Mouse (Mus musculus) CH12.LX (cell line): ENCODE results near the gene Actb. TPM values are rescaled to one million over a fixed set of nuclear protein-coding genes. Genes with fewer than 3 reads are reported as not detected.

Experiments
- DNase-seq: peaks from one replicate; pipeline ENCODE4 v3.0.0-alpha.2; 2013; ENCODE audit errors: extremely low read depth
- H3K27ac ChIP-seq: 2 replicates; pipeline ENCODE4 v1.5.1; 2012; ENCODE audit warnings: low read depth, mild to moderate bottlenecking, control low read depth, moderate library complexity; ENCODE audit not compliant: insufficient read depth
- H3K27me3 ChIP-seq: replicated peaks from 2 replicates; pipeline ENCODE3; 2012; ENCODE audit warnings: inconsistent platforms
- H3K36me3 ChIP-seq, 2 experiments: replicated peaks in 1 of 2; 2 replicates each; pipeline versions ENCODE3 to v1.6.1; 2012; ENCODE audit warnings: inconsistent platforms in 1 of 2, low read length in 1 of 2, mild to moderate bottlenecking in 1 of 2, mixed read lengths in 1 of 2, moderate library complexity in 1 of 2; ENCODE audit not compliant: control insufficient read depth in 1 of 2, insufficient read depth in 1 of 2
- H3K4me1 ChIP-seq, 2 experiments: 2 replicates each; pipeline ENCODE4 v1.6.1; 2012; ENCODE audit warnings: inconsistent platforms in 1 of 2, moderate library complexity in 1 of 2; ENCODE audit not compliant: insufficient read depth in 2 of 2, control insufficient read depth in 1 of 2
- H3K4me2 ChIP-seq: 2 replicates; pipeline ENCODE4 v1.6.1; 2012; ENCODE audit warnings: low read depth, mild to moderate bottlenecking, control low read depth; ENCODE audit not compliant: poor library complexity, insufficient read depth, severe bottlenecking
- H3K4me3 ChIP-seq, 3 experiments: fragments of 150-350 bp in 1 of 3; sonication (generic) in 1 of 3; replicated peaks in 1 of 3; 2 replicates each; pipeline versions ENCODE3 to v1.5.1; 2011 to 2012; ENCODE audit warnings: low read depth in 2 of 3, low read length in 2 of 3, mild to moderate bottlenecking in 2 of 3, moderate library complexity in 2 of 3, control low read depth in 1 of 3, improper control_type of control experiment in 1 of 3, inconsistent platforms in 1 of 3, mixed read lengths in 1 of 3; ENCODE audit not compliant: poor library complexity in 1 of 3
- H3K79me2 ChIP-seq: replicated peaks from 2 replicates; pipeline ENCODE4 v1.6.1; 2012; ENCODE audit warnings: mild to moderate bottlenecking, moderate library complexity; ENCODE audit not compliant: control insufficient read depth, poor library complexity, insufficient read depth, severe bottlenecking; ENCODE audit errors: extremely low read depth
- H3K9ac ChIP-seq: 2 replicates; pipeline ENCODE4 v1.6.1; 2012; ENCODE audit warnings: low read depth, mild to moderate bottlenecking, control low read depth, moderate library complexity; ENCODE audit not compliant: insufficient read depth
- H3K9me3 ChIP-seq: replicated peaks from 2 replicates; pipeline ENCODE3; 2012; ENCODE audit warnings: low read length, inconsistent platforms, mixed read lengths
- CHD1 ChIP-seq: IDR thresholded peaks from 2 replicates; pipeline ENCODE4 v1.6.1; 2012; ENCODE audit warnings: low read depth, low read length, improper control_type of control experiment, inconsistent platforms
- CHD2 ChIP-seq: IDR thresholded peaks from 2 replicates; pipeline ENCODE4 v1.6.1; 2011; ENCODE audit warnings: low read length, improper control_type of control experiment
- E2F4 ChIP-seq: IDR thresholded peaks from 2 replicates; pipeline ENCODE4 v1.6.1; 2011; ENCODE audit warnings: low read depth, low read length, improper control_type of control experiment; ENCODE audit not compliant: insufficient replicate concordance
- ETS1 ChIP-seq: conservative IDR thresholded peaks from 2 replicates; pipeline ENCODE4 v1.6.1; 2012; ENCODE audit warnings: low read depth, mild to moderate bottlenecking, inconsistent platforms, low read length, improper control_type of control experiment, moderate library complexity
- GABPA ChIP-seq: IDR thresholded peaks from 2 replicates; pipeline ENCODE4 v1.6.1; 2012; ENCODE audit warnings: low read depth, low read length, improper control_type of control experiment, inconsistent platforms; ENCODE audit not compliant: insufficient replicate concordance
- HCFC1 ChIP-seq: IDR thresholded peaks from 2 replicates; pipeline ENCODE4 v1.6.1; 2012; ENCODE audit warnings: low read depth, mild to moderate bottlenecking, inconsistent platforms, low read length, improper control_type of control experiment
- JUN ChIP-seq: IDR thresholded peaks from 2 replicates; pipeline ENCODE4 v1.6.1; 2011; ENCODE audit warnings: low read depth, mild to moderate bottlenecking, low read length, improper control_type of control experiment, moderate library complexity; ENCODE audit not compliant: insufficient read depth
- JUND ChIP-seq: conservative IDR thresholded peaks from 2 replicates; pipeline ENCODE4 v1.6.1; 2011; ENCODE audit warnings: low read depth, low read length, improper control_type of control experiment
- MAFK ChIP-seq: IDR thresholded peaks from 2 replicates; pipeline ENCODE4 v1.6.1; 2011; ENCODE audit warnings: low read length, improper control_type of control experiment; ENCODE audit not compliant: insufficient replicate concordance
- MAZ ChIP-seq: IDR thresholded peaks from 2 replicates; pipeline ENCODE4 v1.6.1; 2012; ENCODE audit warnings: low read depth, mild to moderate bottlenecking, inconsistent platforms, low read length, improper control_type of control experiment, moderate library complexity
- MEF2A ChIP-seq: IDR thresholded peaks from 2 replicates; pipeline ENCODE4 v1.6.1; 2014; ENCODE audit warnings: low read depth, mild to moderate bottlenecking, inconsistent platforms, low read length, improper control_type of control experiment, borderline replicate concordance
- MYC ChIP-seq: IDR thresholded peaks from 2 replicates; pipeline ENCODE4 v1.6.1; 2011; ENCODE audit warnings: low read depth, mild to moderate bottlenecking, improper control_type of control experiment, low read length
- POLR2A ChIP-seq: IDR thresholded peaks from 2 replicates; pipeline ENCODE4 v1.6.1; 2011; ENCODE audit warnings: low read depth, mild to moderate bottlenecking, improper control_type of control experiment, low read length
- RCOR1 ChIP-seq: conservative IDR thresholded peaks from 2 replicates; pipeline ENCODE4 v1.6.1; 2012; ENCODE audit warnings: low read depth, mild to moderate bottlenecking, inconsistent platforms, low read length, improper control_type of control experiment
- SIN3A ChIP-seq: IDR thresholded peaks from 2 replicates; pipeline ENCODE4 v1.6.1; 2012; ENCODE audit warnings: low read length, improper control_type of control experiment, inconsistent platforms
- USF1 ChIP-seq: IDR thresholded peaks from 2 replicates; pipeline ENCODE4 v1.6.1; 2014; ENCODE audit warnings: low read depth, mild to moderate bottlenecking, inconsistent platforms, low read length, improper control_type of control experiment
- USF2 ChIP-seq: conservative IDR thresholded peaks from 2 replicates; pipeline ENCODE4 v1.6.1; 2011; ENCODE audit warnings: low read depth, low read length, improper control_type of control experiment
- ZC3H11A ChIP-seq: IDR thresholded peaks from 2 replicates; pipeline ENCODE4 v1.6.1; 2012; ENCODE audit warnings: low read depth, mild to moderate bottlenecking, inconsistent platforms, low read length, improper control_type of control experiment
- ZKSCAN1 ChIP-seq: IDR thresholded peaks from 2 replicates; pipeline ENCODE4 v1.6.1; 2012; ENCODE audit warnings: low read depth, inconsistent platforms, low read length, improper control_type of control experiment, borderline replicate concordance
- ZMIZ1 ChIP-seq: IDR thresholded peaks from 2 replicates; pipeline ENCODE4 v1.6.1; 2012; ENCODE audit warnings: low read depth, mild to moderate bottlenecking, inconsistent platforms, low read length, improper control_type of control experiment
- ZNF384 ChIP-seq: IDR thresholded peaks from 2 replicates; pipeline ENCODE4 v1.6.1; 2012; ENCODE audit warnings: low read depth, low read length, improper control_type of control experiment, inconsistent platforms
- dilution Hi-C: fragments of 300-500 bp; cut with MboI; formaldehyde crosslinking; loops from 2 replicates; pipeline ENCODE4 v1.14.3; 2020; ENCODE audit warnings: low sequenced_read_pairs; ENCODE audit not compliant: extremely low pct_unique_long_range_greater_than_20kb, extremely low pct_ligation_motif_present
- in situ Hi-C: fragments of 300-500 bp; cut with MboI; formaldehyde crosslinking; loops from 3 replicates; pipeline ENCODE4 v1.14.3; 2019; ENCODE audit warnings: low sequenced_read_pairs, low pct_ligation_motif_present, low pct_unique_long_range_greater_than_20kb, mixed read lengths
- polyA plus RNA-seq: library from polyadenylated mRNA; unstranded; fragments of >175 nt; gene quantifications from 2 replicates; pipeline ENCODE4 v1.2.1, GENCODE M21; 2012; ENCODE audit warnings: low read depth; ENCODE audit not compliant: insufficient read length
- total RNA-seq, 2 experiments: library from RNA; depleted of rRNA; stranded (reverse); fragments of 300-350 nt in 1 of 2; fragments of >200 nt in 1 of 2; gene quantifications; 2 replicates each; pipeline ENCODE4 v1.2.3; 2012 to 2014

The Actb gene
- total and polyA plus RNA-seq, 3 experiments: 3,882 to 5,048 (median 4,756) TPM

- dilution Hi-C loops: no loop called here
- Histone ChIP-seq H3K4me3 (no peak overlapping the region), H3K4me1 (peaks cover 12 to 67% of the 10 kb centered on the region in 2 experiments; a peak in 3 of 4 replicates)
Measured at GRCm38 (mm10) chr5:142926204-142926939, 19.8 kb upstream of the Actb start.

GRCm38 (mm10) chr5:142924336-142924959, 17.9 kb upstream of the Actb start:
- no peak overlapping the region for H3K4me3 ChIP-seq
- dilution Hi-C loops: no loop called here
- TF ChIP-seq SIN3A (no peak), GABPA (no peak), MYC (no peak)
- TF ChIP-seq, all 38 proteins: peak for 0
- peaks cover 4% of the 10 kb centered on the region for H3K9me3 ChIP-seq
- no peaks in the 10 kb centered on the region for H3K36me3 ChIP-seq
- DNase-seq: peak; percentile 62
- peaks cover 16 to 70% of the 10 kb centered on the region in 2 experiments for H3K4me1 ChIP-seq
- no peak overlapping the region for H3K4me2 ChIP-seq
- in situ Hi-C loops: no loop called here
- no peaks in the 10 kb centered on the region for H3K79me2 ChIP-seq
- no peak overlapping the region for H3K27ac ChIP-seq
- H3K27me3 ChIP-seq: no peaks in the 10 kb centered on the region
- no peak overlapping the region for H3K9ac ChIP-seq

More at GRCm38 (mm10) chr5:142926204-142926939, 19.8 kb upstream of the Actb start:
- Histone ChIP-seq H3K9me3 (peaks cover 4% of the 10 kb centered on the region), H3K27me3 (no peaks in the 10 kb centered on the region), H3K36me3 (no peaks in the 10 kb centered on the region), H3K4me2 (no peak overlapping the region), H3K9ac (no peak overlapping the region), H3K79me2 (no peaks in the 10 kb centered on the region), H3K27ac (no peak overlapping the region)
- DNase-seq: no peak
- in situ Hi-C loops: loop anchor here (25.0 kb wide), 1 partner anchor 361 kb away; the partner anchor contains the start of gene Zfp853
- TF ChIP-seq USF2: no peak
- no peak for TF ChIP-seq MEF2A
- no peak for TF ChIP-seq CHD1
- no peak for TF ChIP-seq ETS1
- no peak for TF ChIP-seq MAFK
- TF ChIP-seq SIN3A: no peak
- TF ChIP-seq CHD2: no peak
- TF ChIP-seq JUN: no peak
- no peak for TF ChIP-seq ZMIZ1
- no peak for TF ChIP-seq HCFC1
- TF ChIP-seq ZC3H11A: no peak
- TF ChIP-seq MAZ: no peak
- TF ChIP-seq JUND: no peak
- no peak for TF ChIP-seq ZKSCAN1
- TF ChIP-seq POLR2A: no peak
- no peak for TF ChIP-seq MYC
- no peak for TF ChIP-seq ZNF384
- no peak for TF ChIP-seq E2F4
- no peak for TF ChIP-seq USF1
- TF ChIP-seq RCOR1: no peak
